Mouse (Mus musculus) T-helper 17 cell (primary cell): ENCODE results near the gene Clint1.

Experiments
- in situ Hi-C, 2 experiments: fragments of 300-600 bp; cut with MboI, MseI; formaldehyde crosslinking; loops; 1 replicate in 1 of 2; 2 replicates in 1 of 2; pipeline ENCODE4 v1.15.1; 2025; ENCODE audit warnings: high pct_unique_total_duplicates in 2 of 2

Gene Clint1

DNA sequence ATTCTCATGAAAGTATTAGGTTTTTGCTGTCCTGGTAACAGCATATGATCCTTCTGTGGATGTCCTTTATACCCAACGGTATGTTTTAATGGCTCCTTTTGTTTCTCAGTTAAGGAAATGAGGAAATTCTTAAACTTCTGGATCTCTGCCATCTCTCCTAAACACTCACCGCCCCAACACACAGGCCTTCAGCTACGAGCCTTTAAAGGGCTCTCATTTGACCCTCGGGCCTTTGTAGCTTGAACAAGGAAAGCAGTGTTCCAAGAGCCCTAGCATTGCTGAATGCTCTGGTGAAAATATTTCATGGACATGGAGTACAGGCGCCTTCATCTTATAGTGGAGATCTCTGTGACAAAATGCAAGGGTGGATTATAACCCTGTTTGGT is 29.8 kb downstream of the Clint1 start:
- in situ Hi-C loops: loop anchor here (5.0 to 25.0 kb wide), 5 partner anchors 47 to 344 kb away; no protein-coding TSS in a partner anchor

DNA sequence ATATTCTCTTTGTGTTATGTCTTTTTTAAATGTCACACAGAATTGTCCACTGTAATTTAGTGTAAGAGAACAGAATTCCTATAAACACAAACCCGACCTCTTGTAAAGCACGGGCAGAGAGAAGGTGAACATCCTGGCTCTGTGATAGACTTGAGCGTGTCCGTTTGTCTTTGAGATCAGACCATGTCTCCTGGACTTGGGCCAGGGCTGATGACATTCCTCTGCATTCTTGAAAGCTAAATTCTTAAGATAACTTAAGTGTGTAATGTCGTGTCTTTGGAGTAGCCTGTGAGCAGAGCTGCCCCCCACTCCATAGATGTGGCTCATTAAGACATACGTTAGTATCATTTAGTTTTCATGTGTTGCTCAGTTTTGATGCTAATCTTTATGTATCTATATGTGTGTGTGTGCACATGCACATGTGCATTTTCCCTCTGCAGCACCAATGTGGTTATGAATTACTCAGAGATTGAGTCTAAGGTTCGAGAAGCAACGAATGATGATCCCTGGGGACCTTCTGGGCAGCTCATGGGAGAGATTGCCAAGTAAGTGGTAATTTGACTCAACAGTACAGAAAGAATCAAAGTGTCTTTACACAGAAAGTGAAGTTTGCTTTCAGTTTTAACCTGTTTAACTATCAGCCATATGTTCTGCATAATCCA is 31.6 kb downstream of the Clint1 start:
- in situ Hi-C loops: loop anchor here (5.0 to 25.0 kb wide), 5 partner anchors 49 to 346 kb away; no protein-coding TSS in a partner anchor

DNA sequence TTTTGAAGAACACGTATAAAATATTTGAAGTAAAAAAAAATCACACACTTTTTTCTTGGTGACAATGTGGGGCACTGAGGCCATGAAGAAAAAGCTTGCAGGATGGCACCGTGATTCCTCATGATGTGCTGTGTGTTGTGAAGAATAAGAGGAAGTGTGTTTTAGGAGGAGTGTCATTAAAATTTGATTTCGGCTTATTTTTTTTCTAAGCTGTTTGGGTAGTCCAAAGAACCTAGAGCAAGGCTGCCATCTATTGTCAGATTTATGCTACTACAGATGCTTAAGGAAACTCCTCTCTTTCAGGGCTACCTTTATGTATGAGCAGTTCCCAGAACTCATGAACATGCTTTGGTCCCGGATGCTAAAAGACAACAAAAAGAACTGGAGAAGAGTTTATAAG is 32.2 kb downstream of the Clint1 start:
- in situ Hi-C loops: loop anchor here (5.0 to 25.0 kb wide), 5 partner anchors 49 to 347 kb away; no protein-coding TSS in a partner anchor

DNA sequence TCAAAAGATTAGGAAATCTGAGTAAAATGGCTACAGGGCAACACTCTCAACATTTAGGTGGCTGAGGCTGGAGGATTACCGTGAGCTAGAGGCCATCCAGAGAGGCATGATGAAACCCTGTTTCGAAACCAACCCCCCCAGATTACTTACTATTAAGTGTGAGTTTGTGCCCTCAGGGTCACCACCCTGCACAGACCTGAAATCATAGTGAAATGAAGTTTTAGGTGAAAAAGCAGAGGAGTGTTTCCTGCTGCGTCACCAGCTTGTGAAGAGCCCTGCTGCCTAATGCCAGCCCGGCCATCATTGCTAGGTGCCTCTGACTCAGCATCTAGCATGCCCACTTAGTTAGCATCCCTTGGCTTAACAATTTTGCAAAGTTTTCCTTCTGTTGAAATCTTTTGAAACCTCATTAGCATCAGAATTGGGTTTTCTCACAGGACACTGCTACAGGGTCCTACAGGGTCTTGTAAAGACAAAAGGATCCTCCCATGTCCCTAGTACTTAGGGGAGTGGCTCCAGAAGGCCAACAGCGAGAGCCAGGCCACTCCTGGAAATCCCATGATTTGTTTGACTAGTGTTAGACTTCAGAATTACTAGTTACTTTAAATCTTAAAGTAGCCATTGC is 33.9 kb downstream of the Clint1 start:
- in situ Hi-C loops: loop anchor here (5.0 to 25.0 kb wide), 5 partner anchors 51 to 348 kb away; no protein-coding TSS in a partner anchor

DNA sequence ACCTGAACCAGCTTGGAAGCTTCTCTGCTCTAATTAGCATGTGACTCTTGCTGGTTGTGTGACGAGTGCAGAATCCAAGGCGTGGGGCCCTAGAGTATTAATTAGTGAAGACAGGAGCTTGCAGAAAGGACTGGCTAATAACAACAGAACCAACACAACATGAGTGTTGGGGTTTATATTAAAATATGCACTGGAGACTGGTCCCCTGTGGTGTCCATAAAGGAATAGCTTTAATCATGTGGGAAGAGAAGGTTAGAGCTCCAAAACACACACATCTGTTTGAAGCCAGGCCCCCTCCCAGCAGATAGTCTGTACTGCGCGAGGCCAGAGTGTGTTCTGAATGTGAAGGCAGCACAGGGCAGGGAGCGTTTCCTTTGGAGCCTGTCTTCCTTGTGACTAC is 34.7 kb downstream of the Clint1 start:
- in situ Hi-C loops: loop anchor here (5.0 to 25.0 kb wide), 5 partner anchors 52 to 349 kb away; no protein-coding TSS in a partner anchor

DNA sequence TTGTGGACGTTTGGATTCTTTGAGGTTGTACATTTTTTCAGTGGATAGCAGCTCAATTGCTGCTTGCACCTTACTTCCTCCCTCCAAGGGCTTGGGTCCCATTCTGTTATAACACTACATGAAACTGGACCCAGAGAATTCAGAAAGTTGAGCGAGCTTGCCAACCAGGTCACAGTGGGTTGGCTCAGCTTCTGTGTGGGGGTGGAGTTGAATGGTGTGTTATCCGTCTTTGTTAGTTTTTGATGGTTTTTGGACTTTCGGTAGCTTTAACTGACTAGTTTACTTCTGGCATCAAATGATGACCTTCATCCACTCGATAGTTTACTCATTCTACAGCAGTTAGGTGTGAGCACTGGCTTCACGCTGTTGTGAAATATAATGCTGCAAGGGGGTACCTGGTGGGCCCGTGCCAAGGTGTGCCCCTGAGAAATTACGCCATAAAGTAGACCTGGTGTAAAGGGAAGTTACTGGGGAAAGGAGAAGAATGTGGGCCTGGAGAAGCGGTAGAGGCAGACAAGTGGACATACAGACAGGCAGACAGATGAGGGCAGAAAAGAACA is 36.7 kb downstream of the Clint1 start:
- in situ Hi-C loops: loop anchor here (5.0 to 25.0 kb wide), 5 partner anchors 54 to 351 kb away; no protein-coding TSS in a partner anchor

DNA sequence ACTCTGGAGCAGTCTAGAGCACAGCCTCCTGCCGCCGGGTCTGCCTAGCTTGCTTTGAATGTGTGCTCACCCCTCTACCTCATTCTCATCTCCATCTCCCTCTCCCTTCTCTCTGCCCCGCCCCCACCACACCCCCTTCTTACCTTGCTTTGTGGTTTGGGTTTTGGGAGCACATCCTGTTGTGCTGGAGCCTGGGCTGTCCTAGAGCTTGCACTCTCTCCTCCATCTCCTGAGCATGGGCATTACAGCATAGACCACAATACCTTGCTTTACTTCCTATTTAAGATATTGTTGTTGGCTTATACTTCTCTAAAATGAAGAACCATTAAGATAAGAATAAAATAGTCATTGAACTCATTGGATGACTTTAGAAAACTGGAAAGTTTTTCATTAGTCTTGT is 38.1 kb downstream of the Clint1 start:
- in situ Hi-C loops: loop anchor here (5.0 to 25.0 kb wide), 5 partner anchors 55 to 353 kb away; no protein-coding TSS in a partner anchor

DNA sequence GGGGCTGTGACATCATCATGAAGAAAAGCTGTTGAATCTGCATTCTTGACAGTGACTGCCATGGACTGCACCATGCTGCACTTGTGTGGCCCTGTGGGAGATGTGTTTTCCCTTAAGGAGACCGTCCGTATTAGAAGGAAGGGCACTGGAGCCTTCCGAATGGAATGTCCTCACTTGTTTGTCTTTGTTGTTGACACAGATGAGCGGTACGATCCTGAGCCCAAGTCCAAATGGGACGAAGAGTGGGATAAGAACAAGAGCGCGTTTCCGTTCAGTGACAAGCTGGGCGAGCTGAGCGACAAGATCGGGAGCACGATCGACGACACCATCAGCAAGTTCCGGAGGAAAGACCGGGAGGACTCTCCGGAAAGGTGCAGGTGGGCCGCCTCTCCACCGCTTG is 38.6 kb downstream of the Clint1 start:
- in situ Hi-C loops: loop anchor here in 1 of 2 experiments (25.0 kb wide), 1 partner anchor 353 kb away; no protein-coding TSS in a partner anchor

DNA sequence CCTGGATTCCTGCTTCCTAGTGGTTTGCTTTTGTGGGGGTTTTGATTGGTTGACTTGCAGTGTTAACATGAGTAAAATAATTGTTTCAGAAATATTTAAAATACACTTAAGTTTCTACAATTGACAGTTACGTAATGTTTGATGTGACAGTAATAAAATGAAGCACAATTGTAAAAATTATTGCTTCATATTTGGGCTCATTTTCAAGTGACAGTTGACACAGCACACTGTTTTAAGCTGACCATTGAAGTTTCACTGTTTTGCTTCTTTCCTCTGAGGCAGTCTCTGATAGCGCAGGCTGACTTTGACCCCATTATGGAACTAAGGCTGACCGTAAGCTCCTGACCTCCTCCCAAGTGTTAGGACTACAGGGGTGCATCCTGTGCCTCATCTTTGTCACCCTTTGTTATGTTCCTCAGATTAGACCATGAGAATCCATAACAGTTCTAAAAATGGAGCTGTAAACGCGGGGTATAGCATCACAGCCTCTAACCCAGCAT is 41.1 kb downstream of the Clint1 start:
- in situ Hi-C loops: loop anchor here in 1 of 2 experiments (25.0 kb wide), 1 partner anchor 356 kb away; no protein-coding TSS in a partner anchor

DNA sequence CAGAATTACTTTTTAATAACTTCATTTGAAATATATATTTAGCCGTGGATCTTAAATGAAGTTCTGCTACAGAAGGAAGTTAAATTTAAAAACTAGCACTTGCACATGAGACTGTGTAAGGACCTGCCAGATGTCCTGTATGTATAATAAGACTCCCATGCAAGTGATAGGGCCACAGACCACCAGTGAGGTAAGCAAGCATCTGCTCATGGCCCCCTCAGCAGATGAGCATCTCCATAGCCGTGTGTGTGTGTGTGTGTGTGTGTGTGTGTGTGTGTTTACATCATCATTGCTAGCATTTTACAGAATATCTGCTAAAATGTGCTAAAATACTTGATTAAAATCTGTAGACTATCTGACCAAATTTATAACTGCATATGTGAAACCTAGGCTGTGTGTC is 45.5 kb downstream of the Clint1 start:
- in situ Hi-C loops: loop anchor here in 1 of 2 experiments (25.0 kb wide), 1 partner anchor 360 kb away; no protein-coding TSS in a partner anchor

DNA sequence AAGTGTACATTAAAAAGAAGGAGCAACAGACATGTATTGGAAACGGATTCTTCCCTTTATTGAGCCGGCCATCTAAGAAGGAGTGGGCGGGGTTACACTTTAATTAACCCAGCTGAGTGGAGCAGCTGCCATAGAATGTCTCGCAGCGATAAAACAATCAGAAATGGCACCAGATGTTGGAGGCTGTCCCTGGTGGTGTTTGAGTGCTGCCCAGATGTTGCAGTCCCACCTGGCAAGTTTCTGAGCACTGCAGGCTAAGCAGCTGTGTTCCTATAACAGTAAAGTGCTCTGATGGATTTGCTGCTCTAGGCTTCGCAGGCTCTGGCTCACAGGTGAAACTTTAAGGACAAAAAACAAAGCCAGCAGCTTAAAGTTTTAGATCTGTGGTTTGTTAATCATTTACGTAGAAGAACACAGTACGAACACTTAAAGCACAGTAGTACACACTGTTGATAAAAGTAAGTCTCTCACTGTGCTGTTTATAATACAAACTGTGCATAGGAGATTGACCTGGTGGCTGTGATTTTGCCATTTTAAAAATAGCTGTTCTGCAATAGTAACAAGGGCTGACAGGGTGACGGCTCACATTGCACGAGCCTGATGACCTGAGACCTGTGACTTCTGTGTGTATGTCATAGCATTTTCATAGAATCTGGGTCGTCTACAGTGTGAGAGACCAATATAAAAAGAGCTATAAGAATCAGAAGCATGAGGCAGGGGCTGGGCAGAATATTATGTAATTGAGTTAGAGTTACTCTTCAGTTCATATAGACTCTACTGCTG is 48.6 kb downstream of the Clint1 start:
- in situ Hi-C loops: no loop called here

DNA sequence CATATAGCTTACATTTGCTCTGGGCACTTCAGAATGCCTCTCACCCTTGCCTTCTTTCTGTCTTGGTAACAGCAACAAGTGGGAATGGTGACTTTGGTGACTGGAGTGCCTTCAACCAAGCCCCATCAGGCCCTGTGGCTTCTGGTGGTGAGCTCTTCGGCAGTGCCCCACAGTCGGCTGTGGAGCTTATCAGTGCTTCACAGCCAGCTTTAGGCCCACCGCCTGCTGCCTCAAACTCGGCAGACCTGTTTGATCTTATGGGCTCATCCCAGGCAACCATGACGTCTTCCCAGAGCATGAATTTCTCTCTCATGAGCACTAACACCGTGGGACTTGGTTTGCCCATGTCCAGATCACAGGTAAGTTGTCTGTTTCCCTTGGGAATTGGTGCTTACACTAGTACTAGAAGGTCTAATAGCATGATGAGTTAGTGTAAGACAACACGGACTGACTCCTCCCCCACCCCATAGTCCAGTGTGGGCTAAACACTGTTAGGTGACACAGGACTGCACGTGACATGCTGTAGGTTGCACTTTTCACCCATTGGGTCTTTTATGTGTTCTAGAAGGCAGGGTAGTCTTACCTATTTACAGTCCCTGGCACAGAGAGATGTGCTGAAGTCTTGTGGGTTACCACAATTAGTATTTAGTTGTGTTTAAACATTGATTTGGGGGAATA is 54.4 kb downstream of the Clint1 start:
- in situ Hi-C loops: no loop called here

DNA sequence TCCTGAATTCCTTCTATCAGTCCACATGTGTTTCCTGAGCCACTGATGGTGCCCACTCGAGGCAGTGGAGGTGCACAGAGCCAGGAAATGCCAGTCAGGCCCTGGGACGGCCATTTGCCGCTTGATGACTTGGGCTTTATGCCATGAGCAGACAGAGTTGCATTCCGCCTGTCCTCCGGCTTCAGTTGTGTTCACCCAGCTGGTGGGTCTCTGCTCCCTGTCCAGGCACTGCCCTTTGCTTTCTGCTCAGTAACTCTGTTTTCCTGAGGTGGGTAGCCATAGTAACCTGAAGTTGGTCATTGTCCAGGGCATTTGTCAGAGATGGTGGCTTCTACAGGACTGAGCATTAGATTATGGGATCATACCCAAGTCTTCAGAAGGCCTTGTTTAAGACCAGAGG is 55.5 kb downstream of the Clint1 start:
- in situ Hi-C loops: no loop called here

DNA sequence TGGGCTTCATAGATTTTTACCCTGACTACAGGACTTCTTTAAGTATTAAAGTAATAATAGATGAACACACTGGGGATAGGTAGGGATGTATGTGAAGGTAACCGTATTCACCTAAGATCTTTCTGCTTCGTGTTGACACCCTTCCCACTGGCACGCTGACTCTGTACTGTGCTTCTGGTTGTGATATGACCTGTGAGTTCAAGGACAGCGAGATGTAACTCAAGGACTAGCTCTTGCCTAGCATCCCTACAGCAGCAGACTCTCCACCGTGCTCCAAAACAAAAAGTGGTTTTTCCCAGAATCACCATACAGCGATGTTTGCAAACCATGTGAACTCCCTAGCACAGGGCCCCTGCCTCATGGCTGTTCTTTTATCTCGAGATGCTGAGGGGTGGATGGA is 56.2 kb downstream of the Clint1 start:
- in situ Hi-C loops: no loop called here

DNA sequence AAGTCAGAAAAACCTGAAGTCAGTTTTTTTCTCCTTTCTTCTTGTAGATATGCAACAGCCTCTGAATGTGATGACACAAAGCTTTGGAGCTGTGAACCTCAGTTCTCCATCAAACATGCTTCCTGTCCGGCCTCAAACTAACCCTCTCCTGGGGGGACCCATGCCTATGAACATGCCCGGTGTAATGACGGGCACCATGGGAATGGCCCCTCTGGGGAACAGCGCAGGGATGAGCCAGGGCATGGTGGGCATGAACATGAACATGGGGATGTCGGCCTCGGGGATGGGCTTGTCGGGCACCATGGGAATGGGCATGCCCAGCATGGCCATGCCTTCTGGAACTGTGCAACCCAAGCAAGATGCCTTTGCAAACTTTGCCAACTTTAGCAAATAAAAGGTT is 57.0 kb downstream of the Clint1 start:
- in situ Hi-C loops: no loop called here

DNA sequence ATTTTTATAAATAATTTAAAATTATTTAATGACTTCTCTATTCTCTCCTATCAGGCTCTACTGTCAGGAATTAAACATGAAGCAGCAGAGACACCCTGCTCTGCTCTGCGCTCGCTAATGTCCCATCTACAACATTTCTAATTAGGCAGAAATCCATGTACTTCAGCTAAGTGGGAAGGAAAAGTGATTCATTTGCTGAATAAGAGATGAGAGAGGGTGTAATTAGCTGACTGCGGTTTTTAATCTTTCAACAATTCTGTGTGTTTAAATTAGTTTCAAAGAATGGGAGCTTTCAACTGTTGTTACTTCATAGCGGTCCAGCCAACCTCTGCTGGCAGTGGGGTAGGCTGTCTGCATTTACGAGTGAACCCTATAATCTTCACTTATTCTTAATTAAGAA is 58.9 kb downstream of the Clint1 start:
- in situ Hi-C loops: no loop called here

DNA sequence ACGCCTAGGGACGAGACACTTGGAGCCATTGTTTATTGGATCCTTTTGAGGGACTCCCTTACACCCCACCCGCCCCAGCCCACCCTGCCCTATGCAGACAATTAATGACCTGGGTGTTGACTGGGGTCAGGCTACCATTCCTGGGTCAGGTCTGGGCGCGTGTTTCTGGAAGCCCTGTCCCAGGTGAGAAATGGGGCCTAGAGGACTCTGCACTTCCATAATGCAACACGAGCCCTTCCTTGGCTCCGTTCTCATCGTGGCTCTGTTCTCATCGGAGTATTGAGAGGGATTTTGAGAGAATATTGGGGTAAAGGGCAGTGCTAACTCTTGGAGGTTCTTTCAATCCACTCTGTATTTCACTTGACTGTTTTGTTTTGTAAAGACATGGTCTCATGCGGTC is 64.3 kb downstream of the Clint1 start:
- in situ Hi-C loops: no loop called here

DNA sequence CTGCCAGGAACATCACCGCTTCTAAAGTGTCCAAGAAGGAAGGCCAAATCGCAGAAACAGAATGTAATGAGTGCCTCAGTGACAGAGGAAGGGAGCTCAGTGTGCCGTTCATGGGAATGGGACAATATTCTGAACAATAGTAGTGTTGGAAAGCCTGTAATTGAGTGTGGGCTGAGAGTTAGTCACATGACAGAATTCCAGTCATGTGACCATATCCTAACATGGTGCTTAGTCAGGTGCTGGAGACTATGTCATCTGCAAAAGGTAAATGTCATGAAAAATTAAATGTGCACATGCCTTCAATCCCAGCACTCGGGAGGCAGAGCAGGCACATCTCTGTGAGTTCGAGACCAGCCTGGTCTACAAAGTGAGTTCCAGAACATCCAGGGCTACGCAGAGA is 66.2 kb downstream of the Clint1 start:
- in situ Hi-C loops: no loop called here

DNA sequence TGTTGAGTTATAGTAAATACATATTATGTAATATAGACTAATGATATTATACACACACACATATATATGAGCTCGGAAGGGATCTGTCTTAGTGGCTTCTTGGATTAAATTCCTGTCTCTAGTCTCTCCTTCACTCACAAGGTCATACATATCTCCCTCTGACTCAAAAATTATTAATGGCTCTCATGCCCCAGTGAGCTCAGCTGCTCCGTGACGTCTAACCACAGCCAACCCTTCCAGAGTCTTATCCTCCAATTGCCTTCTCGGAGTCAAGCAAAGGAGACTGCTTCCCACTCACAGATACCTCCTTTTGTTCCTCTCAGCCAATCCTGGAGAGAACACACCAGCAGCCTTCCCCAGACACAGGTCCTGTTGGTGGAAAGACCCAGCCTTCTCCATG is 67.0 kb downstream of the Clint1 start:
- in situ Hi-C loops: no loop called here

DNA sequence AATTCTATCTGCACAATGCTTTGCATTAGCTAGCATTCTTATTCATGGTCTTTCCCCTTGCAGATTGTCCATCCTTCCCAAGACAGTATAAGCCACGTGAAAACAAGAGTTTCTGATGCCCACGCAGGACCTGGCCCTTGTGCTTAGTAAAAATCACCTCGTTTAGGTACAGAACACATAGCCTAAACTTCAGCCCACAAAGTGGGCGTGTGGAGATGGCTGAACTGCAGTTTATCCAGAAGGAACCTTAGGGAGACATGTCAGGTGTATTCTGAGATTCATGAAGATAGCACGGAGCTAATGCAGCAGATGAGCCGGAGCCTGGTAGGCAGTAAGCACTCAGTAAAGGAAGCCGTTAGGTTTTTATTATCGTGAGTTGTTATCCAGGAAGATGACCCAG is 69.2 kb downstream of the Clint1 start:
- in situ Hi-C loops: no loop called here

DNA sequence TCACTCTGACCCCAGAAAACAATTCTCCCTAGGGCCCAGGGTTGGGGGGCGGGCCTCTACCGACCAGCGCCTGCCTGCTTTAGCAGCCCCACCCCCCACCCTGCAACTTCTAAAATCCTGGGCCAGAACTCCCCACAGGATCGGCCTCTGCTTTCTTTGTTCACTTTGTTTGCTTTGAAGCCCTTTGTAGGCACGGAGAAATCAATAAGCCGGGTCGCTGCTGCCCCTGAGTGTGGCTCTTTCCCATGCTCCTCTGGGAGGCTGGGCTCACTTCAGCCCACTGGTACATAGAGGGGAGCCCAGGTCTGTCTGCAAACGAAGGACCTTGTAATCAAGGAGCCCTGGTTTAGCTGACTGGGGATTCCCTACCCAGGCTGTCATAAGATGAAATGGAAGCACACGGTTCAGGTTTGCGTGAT is 69.6 kb downstream of the Clint1 start:
- in situ Hi-C loops: no loop called here
